Mouse (Mus musculus) left cerebral cortex, adult 6 months (tissue): ENCODE measurements around the gene Ano4. TPM values are rescaled to one million over a fixed set of nuclear protein-coding genes. Genes with fewer than 3 reads are reported as not detected.

Experiments used
- long read RNA-seq, 2 experiments: library from polyadenylated mRNA; unstranded; transcript quantifications; one replicate each; pipeline ENCODE4 v2.0.0; 2019 to 2020
- polyA plus RNA-seq: library from polyadenylated mRNA; unstranded; fragments of <200 nt; fragmentation: Nextera tagmentation; gene quantifications from 2 replicates; pipeline ENCODE4 v1.2.3, GENCODE M21; 2021

Ano4 gene
- 5.8 and 7.2 TPM in 2 replicates for polyA plus RNA-seq
- long read RNA-seq, experiment 1, full-length matches to known transcripts, result 26 of 56 reads
- long read RNA-seq, experiment 1, partial matches to known transcripts, result 9 of 56 reads
- long read RNA-seq, experiment 1, other reads (novel, unspliced or antisense), result 21 of 56 reads
- long read RNA-seq, experiment 2, partial matches to known transcripts, result 5 of 8 reads
- long read RNA-seq, experiment 2, other reads (novel, unspliced or antisense), result 3 of 8 reads

DNA sequence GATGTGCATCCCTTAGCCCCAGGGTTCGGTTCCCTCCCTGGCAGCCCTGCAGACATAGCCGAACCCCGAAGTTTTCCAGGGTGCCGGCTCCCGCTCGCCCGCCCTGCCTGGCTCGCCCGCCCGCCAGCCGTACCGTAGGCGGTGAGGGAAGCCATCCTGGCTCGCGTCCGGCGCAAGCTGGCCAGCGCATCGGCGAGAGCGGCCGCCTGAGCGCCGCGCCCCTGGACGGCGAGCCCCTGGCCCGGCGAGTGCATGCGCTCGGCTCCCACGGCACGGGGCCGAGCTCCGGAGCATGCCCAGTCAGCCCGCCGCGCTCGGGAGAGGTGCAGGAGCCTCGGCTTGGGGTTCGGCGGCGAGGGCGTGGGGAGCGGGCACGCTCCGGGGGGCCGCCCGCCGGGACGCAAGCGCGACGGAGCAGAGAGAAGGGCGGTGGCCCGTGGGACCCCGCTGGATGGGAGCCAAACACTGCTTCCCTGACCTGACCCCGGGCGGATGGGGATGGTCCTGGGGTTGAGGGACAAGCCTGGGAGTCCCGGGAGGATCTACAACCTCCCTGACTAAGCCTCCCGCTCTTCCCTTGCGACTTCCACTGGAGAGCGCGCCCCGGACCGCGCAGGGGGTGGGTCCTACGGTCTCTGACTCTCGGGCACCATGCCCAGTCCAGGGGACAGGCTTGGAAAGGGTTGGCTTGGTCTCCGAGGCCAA lies at the start of gene Ano4:
TSS of gene Ano4 (minus strand) at position 272 of the 705 bp plus-strand sequence.

Other genes with a start within 250 kb of the Ano4 start
- gene Gas2l3, start 99.2 kb upstream of the Ano4 start, polyA plus RNA-seq, result 0.95 and 1.2 TPM in 2 replicates
- gene Nr1h4, start 188.8 kb upstream of the Ano4 start, polyA plus RNA-seq, result 0.20 TPM in 1 of 2 replicates, not detected in the other